Comparison of ENCODE assay signal across 12 mouse cellular contexts in the genomic region with DNA sequence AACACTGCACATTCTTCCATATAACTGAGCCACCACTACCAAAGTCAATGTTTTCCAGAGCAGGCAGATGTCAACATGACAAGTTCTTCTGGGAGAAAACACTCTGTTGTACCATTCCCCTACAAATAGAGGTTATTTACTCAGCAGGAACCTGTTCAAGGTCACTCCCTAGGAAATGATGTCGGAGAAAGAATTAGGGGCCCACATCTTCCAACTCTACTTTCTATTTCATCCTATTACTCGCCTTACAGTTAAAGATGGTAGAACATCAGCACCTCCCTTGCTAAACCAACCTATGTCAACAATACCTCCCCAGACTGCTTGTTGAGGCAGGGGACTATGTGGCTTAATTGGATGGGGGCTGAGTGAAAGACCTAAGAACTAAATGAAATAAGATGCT. TPM values are rescaled to one million over a fixed set of nuclear protein-coding genes. Genes with fewer than 3 reads are reported as not detected.
DNase-seq lines count a peak whose midpoint lies in the region; ATAC-seq lines count a peak whose summit lies in the region.
"Had no signal": no experiment of that assay in that cellular context is flagged by ENCODE, and none has a peak within 500 bp of the region (broad histone marks: within the 10 kb centered on the region; RNA-seq: fewer than 3 reads in every experiment).

A gene (plus strand): TSS at position 301 of the 400 bp plus-strand sequence.

- H3K27ac ChIP-seq in kidney, embryonic 15.5 days, result no peak within 1 kb of the TSS
- no peak within 1 kb of the TSS for H3K27ac ChIP-seq in embryonic facial prominence, embryonic 15.5 days (replicated peaks)
- H3K27ac ChIP-seq in intestine, embryonic 16.5 days (ENCODE audit: low read length), result no peak within 1 kb of the TSS
- no peak within 1 kb of the TSS for H3K27ac ChIP-seq in midbrain, embryonic 16.5 days (ENCODE audit: low read length)

- H3K27me3 ChIP-seq in kidney, embryonic 15.5 days, result peaks cover 47% of the 10 kb centered on the region
- H3K27me3 ChIP-seq in embryonic facial prominence, embryonic 15.5 days, result no peaks in the 10 kb centered on the region
- 0 out of 2 replicates have a peak, but pooled peaks cover 4% of the 10 kb centered on the region for H3K27me3 ChIP-seq in intestine, embryonic 16.5 days (replicated peaks; ENCODE audit: control insufficient read depth, insufficient read depth, low read length)
- peaks cover 5% of the 10 kb centered on the region for H3K27me3 ChIP-seq in midbrain, embryonic 16.5 days (ENCODE audit: control insufficient read depth, insufficient read depth, low read depth, low read length)

- no peaks in the 10 kb centered on the region for H3K9me3 ChIP-seq in kidney, embryonic 15.5 days (replicated peaks)
- no peaks in the 10 kb centered on the region for H3K9me3 ChIP-seq in embryonic facial prominence, embryonic 15.5 days (replicated peaks)
- no peaks in the 10 kb centered on the region for H3K9me3 ChIP-seq in intestine, embryonic 16.5 days (ENCODE audit: control insufficient read depth, low read length)
- no peaks in the 10 kb centered on the region for H3K9me3 ChIP-seq in midbrain, embryonic 16.5 days (replicated peaks; ENCODE audit: control insufficient read depth, low read length, poor library complexity, severe bottlenecking)
- H3K9me3 ChIP-seq: G1E had no signal

- no peak for DNase-seq in kidney, postnatal 10 days
- DNase-seq in embryo, embryonic 9.5 days (ENCODE audit: extremely low spot score), result no peak
- DNase-seq in cerebellum, postnatal 36 days, result no peak
- DNase-seq in embryo, embryonic 10 days (ENCODE audit: low spot score), result no peak
- DNase-seq: adrenal gland, postnatal 36 days; kidney, adult 8-10 months had no signal

- H3K36me3 ChIP-seq in kidney, embryonic 15.5 days, result no peaks in the 10 kb centered on the region
- no peaks in the 10 kb centered on the region for H3K36me3 ChIP-seq in embryonic facial prominence, embryonic 15.5 days
- no peaks in the 10 kb centered on the region for H3K36me3 ChIP-seq in intestine, embryonic 16.5 days (ENCODE audit: control insufficient read depth, insufficient read depth, low read length)
- H3K36me3 ChIP-seq in midbrain, embryonic 16.5 days (ENCODE audit: control insufficient read depth, insufficient read depth, low read length), result no peaks in the 10 kb centered on the region
- H3K36me3 ChIP-seq: G1E had no signal

- H3K9ac ChIP-seq in kidney, embryonic 15.5 days, result no peak within 1 kb of the TSS
- H3K9ac ChIP-seq in embryonic facial prominence, embryonic 15.5 days, result no peak within 1 kb of the TSS
- H3K9ac ChIP-seq in intestine, embryonic 16.5 days (ENCODE audit: low read depth, low read length), result no peak within 1 kb of the TSS
- no peak within 1 kb of the TSS for H3K9ac ChIP-seq in midbrain, embryonic 16.5 days (ENCODE audit: low read depth, low read length)

- 78% methylated on average over 2 of the region's 2 CpGs for WGBS in kidney, embryonic 15.5 days
- 79% methylated on average over 2 of the region's 2 CpGs for WGBS in embryonic facial prominence, embryonic 15.5 days
- 81% methylated on average over 2 of the region's 2 CpGs for WGBS in intestine, embryonic 16.5 days
- WGBS in midbrain, embryonic 16.5 days, result 82% methylated on average over 2 of the region's 2 CpGs

- no peak for ATAC-seq in kidney, embryonic 15.5 days (replicated peaks; ENCODE audit: low FRiP score)
- no peak for ATAC-seq in embryonic facial prominence, embryonic 15.5 days (ENCODE audit: insufficient number of reproducible peaks, low FRiP score, low TSS enrichment, low read depth)
- ATAC-seq in intestine, embryonic 16.5 days, result no peak
- no peak for ATAC-seq in midbrain, embryonic 16.5 days

- peak within 1 kb of the TSS; percentile 45 for H3K4me2 ChIP-seq in kidney, embryonic 15.5 days
- H3K4me2 ChIP-seq in embryonic facial prominence, embryonic 15.5 days (replicated peaks), result peak within 1 kb of the TSS; percentile 39
- H3K4me2 ChIP-seq in intestine, embryonic 16.5 days (ENCODE audit: low read depth, low read length), result peak within 1 kb of the TSS; percentile 33
- H3K4me2 ChIP-seq in midbrain, embryonic 16.5 days (ENCODE audit: low read length), result peak within 1 kb of the TSS; percentile 48

- H3K4me1 ChIP-seq in kidney, embryonic 15.5 days, result no peaks in the 10 kb centered on the region
- H3K4me1 ChIP-seq in embryonic facial prominence, embryonic 15.5 days, result no peaks in the 10 kb centered on the region
- no peaks in the 10 kb centered on the region for H3K4me1 ChIP-seq in intestine, embryonic 16.5 days (ENCODE audit: control insufficient read depth, insufficient read depth, low read length)
- H3K4me1 ChIP-seq in midbrain, embryonic 16.5 days (ENCODE audit: control insufficient read depth, insufficient read depth, low read length), result no peaks in the 10 kb centered on the region

- H3K4me3 ChIP-seq in kidney, embryonic 15.5 days (replicated peaks), result peak within 1 kb of the TSS; percentile 54
- H3K4me3 ChIP-seq in embryonic facial prominence, embryonic 15.5 days (replicated peaks), result peak within 1 kb of the TSS; percentile 49
- peak within 1 kb of the TSS; percentile 28 for H3K4me3 ChIP-seq in intestine, embryonic 16.5 days (ENCODE audit: low read length)
- peak within 1 kb of the TSS; percentile 45 for H3K4me3 ChIP-seq in midbrain, embryonic 16.5 days (ENCODE audit: low read depth, low read length)

RNA-seq across cellular contexts. Expression of the gene that starts here (rescaled TPM):
- polyA plus RNA-seq in kidney, embryonic 15.5 days (2015; fragmentation: Nextera tagmentation; extraction: Ambion mirVana), result not detected in 2 replicates
- polyA plus RNA-seq in embryonic facial prominence, embryonic 15.5 days (2015; fragmentation: Nextera tagmentation; extraction: Ambion mirVana), result not detected in 2 replicates
- not detected in 2 replicates for polyA plus RNA-seq in intestine, embryonic 16.5 days (2015; fragmentation: Nextera tagmentation; extraction: Ambion mirVana)
- polyA plus RNA-seq in midbrain, embryonic 16.5 days (2015; fragmentation: Nextera tagmentation; extraction: Ambion mirVana), result 0.10 TPM in 1 of 2 replicates, not detected in the other
- polyA plus RNA-seq: embryonic facial prominence, embryonic 11.5 days; G1E had no signal
